Mouse (Mus musculus) lung, postnatal 25 days (tissue): ENCODE data around the gene Tnrc6a.

Source experiments
- DNase-seq: peaks from one replicate; pipeline ENCODE4 v3.0.0; 2022; ENCODE audit warnings: low spot score

Gene Tnrc6a

GRCm38 (mm10) chr7:123235449-123235848 is 111.8 kb downstream of the Tnrc6a start:
- no peak for DNase-seq

GRCm38 (mm10) chr7:123238621-123239020 is 114.9 kb downstream of the Tnrc6a start:
- no peak for DNase-seq

DNA sequence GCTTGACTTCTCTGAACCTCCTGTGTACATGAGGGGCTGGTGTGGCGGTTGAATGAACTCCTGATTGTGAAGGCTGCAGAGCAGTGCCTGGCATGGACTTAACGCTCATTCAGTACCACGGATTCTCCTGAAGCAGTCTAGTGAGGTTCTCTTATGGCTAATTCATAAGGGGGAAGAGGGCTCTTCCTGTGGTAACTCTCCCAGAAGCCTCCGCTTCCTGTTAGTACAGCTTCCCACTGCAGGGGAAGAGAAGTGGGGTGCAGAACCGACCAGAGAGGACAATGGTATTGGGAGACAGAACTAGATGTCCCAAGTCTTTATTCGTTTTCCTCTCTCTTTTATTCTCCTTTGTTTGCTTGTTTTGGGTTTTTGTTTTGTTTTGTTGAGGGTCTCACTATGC is 116.4 kb downstream of the Tnrc6a start:
- DNase-seq: no peak

DNA sequence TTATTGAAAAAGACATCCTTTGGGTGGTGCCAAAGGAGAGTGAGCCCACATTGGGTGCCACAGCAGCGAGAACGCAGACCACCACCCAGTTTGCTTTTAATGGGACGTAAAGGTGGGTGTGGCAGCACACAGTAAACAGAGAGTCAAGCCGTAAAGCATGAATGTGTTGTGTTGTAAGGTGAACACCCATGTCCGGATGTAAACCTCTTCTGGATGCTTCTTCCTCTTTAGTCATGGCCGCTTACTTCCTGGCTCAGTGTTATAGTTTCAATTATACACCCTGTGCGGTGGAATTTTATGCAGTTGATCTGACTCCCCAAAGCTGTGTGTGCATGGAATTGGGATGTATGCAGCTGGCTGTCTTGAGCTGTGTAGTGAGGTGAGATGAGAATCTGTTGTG is 118.6 kb downstream of the Tnrc6a start:
- no peak for DNase-seq

DNA sequence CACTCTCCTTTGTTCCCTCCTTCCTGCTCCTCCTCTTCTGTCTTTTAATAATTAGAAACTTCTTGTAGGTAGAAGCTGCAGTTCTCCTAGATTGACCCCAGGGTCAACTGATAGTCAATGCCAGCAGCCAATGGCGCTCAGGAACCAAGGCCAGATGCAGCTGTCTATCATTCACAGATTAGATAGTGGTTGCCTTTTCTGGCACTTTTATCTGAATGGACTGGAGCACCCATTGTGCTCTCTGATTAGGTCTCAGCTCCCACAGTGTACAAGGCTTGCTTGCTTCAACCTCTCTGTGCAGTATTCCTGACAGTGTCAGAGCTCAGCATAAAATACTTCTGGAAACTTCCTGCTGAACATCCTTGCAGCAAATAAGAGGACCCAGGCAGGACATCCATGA is 121.1 kb downstream of the Tnrc6a start:
- no peak for DNase-seq
